Mouse (Mus musculus) liver, embryonic 18 days (tissue): ENCODE data around the gene Agtr1b. TPM values are rescaled to one million over a fixed set of nuclear protein-coding genes. Genes with fewer than 3 reads are reported as not detected.

Source experiments
- polyA plus RNA-seq: library from polyadenylated mRNA; depleted of rRNA; stranded (reverse); fragments of >200 nt; gene quantifications from 2 replicates; pipeline ENCODE4 v1.2.3, GENCODE M21; 2012; rRNA removed

The Agtr1b gene
- not detected in 2 replicates for polyA plus RNA-seq

DNA sequence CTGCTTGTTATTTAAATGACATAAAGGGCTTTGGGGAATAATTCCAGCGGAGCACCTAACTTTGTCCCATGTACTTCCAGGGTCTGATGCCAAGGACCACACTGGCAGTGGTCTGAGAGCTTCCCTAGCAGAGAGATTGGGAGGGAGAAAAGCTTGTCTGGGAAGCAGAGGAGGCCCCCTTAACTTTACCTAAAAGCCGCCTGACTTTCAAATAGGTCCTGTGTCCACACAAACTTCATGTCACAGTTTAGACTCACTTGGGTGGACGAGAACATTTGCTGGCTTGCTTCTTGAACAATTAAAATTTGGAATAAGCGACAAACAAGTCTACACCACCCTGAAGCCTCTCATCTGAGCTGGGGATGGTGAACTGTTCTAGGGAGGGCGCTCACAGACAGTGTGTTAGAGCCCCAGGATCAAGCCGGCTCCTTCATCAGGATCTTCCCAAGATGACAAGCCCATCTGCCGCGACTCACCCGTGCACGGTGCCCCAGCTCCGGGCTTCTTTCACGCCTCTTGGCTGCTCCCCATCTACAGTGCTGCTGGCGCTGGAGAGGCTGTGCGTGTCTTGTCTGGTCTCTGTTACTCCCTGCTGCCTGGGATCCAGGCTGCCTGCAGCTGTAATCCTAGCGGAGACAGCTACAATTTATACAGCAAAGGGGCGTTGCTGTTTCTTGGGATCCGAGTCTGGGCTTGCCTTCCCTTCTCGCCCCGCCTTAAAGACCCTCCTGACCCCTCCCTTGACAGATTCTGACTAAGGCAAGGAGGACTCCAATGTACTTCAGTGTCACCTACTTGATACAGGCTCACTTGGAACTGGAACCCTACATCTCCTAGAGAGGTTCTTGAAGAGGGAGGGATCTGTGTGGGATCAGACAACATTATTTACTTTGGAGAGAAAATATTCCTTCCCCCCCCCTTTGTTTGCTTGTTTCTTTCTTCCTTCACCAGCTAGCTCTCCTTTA is at the start of gene Agtr1b:
Agtr1b (minus strand) TSS at position 620 of the 965 bp plus-strand sequence.

DNA sequence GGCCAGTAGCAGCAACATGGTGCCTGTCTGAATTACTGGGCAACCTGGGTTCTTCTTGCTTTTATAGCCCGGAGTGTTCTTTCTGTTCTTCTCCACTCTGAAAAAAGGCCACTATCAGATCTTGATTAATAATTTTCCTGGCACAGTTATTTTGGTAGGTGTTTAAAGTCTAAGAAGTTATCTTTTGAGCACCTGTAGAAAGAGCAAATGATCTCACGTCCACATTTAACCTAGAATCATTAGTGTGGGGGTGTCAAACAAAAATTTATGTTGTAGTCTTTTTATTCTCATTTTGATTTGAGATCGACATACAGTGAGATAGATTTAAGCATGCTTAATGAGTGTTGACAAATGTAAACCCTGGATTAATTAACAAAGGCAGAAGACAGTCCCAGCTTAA is 91.3 kb downstream of the Agtr1b start, which contains the start of gene Cpb1:
Cpb1 (minus strand) TSS at position 101 of the 400 bp plus-strand sequence.

Other genes with a start within 250 kb of the Agtr1b start
- 13.6 and 14.0 TPM in 2 replicates for gene Gyg, start 211.9 kb downstream of the Agtr1b start, polyA plus RNA-seq
- gene Cpa3, start 125.0 kb downstream of the Agtr1b start, polyA plus RNA-seq: 0.87 and 1.1 TPM in 2 replicates
- 0.56 TPM in 1 of 2 replicates, not detected in the other for gene Cpb1, start 91.4 kb downstream of the Agtr1b start, polyA plus RNA-seq